Mouse (Mus musculus) limb, embryonic 12.5 days (tissue): ENCODE results near the gene Tshz2. TPM values are rescaled to one million over a fixed set of nuclear protein-coding genes. Genes with fewer than 3 reads are reported as not detected.

ENCODE experiments used
- ATAC-seq: fragments of 200-750 bp; cut with Nextera tagmentation; 2 replicates; pipeline ENCODE4 v1.8.0; 2017; ENCODE audit warnings: low read depth, moderate TSS enrichment; ENCODE audit not compliant: insufficient number of reproducible peaks, insufficient read depth, low FRiP score, low TSS enrichment
- H3K27ac ChIP-seq: fragments of 300-500 bp; sonication (generic); 2 replicates; pipeline ENCODE4 v1.5.1; 2016; ENCODE audit warnings: mild to moderate bottlenecking, moderate library complexity
- H3K27me3 ChIP-seq: fragments of 300-500 bp; sonication (generic); 2 replicates; pipeline ENCODE4 v1.6.1; 2016; ENCODE audit warnings: mild to moderate bottlenecking, moderate library complexity
- H3K36me3 ChIP-seq: fragments of 300-500 bp; sonication (generic); 2 replicates; pipeline ENCODE4 v1.6.1; 2016; ENCODE audit warnings: mild to moderate bottlenecking, moderate library complexity
- H3K4me1 ChIP-seq: fragments of 300-500 bp; sonication (generic); replicated peaks from 2 replicates; pipeline ENCODE4 v1.6.1; 2016
- H3K4me2 ChIP-seq: fragments of 300-500 bp; sonication (generic); 2 replicates; pipeline ENCODE4 v1.6.1; 2016; ENCODE audit warnings: mild to moderate bottlenecking, moderate library complexity
- H3K4me3 ChIP-seq: fragments of 300-500 bp; sonication (generic); replicated peaks from 2 replicates; pipeline ENCODE4 v1.5.1; 2016; ENCODE audit warnings: mild to moderate bottlenecking
- H3K9ac ChIP-seq: fragments of 300-500 bp; sonication (generic); replicated peaks from 2 replicates; pipeline ENCODE4 v1.6.1; 2016; ENCODE audit warnings: mild to moderate bottlenecking, moderate library complexity
- H3K9me3 ChIP-seq: fragments of 300-500 bp; sonication (generic); 2 replicates; pipeline ENCODE4 v1.6.1; 2016; ENCODE audit warnings: mild to moderate bottlenecking, moderate library complexity
- WGBS: fragments of 180-500 bp; shearing (Covaris S2); methylation state at CpG from one replicate; pipeline ENCODE4 v1.1.7; 2016; 5-methylcytosine and 5-hydroxymethylcytosine counted together
- polyA plus RNA-seq: library from polyadenylated mRNA; unstranded; fragments of >200 nt; fragmentation: Nextera tagmentation; extraction: Ambion mirVana; gene quantifications from 2 replicates; pipeline ENCODE4 v1.2.1, GENCODE M21; 2016

Tshz2 gene
- polyA plus RNA-seq, 1 experiment from 2014 or later, result 12.0 TPM

- no peak overlapping the region for H3K27ac ChIP-seq
- H3K27me3 ChIP-seq, result no peaks in the 10 kb centered on the region
- 80% methylated on average over 8 of the region's 8 CpGs for WGBS
- H3K4me2 ChIP-seq, result no peak overlapping the region
- H3K9ac ChIP-seq, result no peak overlapping the region
- ATAC-seq, result no peak
- H3K9me3 ChIP-seq, result no peaks in the 10 kb centered on the region
- no peak overlapping the region for H3K4me3 ChIP-seq
- H3K36me3 ChIP-seq, result no peaks in the 10 kb centered on the region
- H3K4me1 ChIP-seq, result no peaks in the 10 kb centered on the region; the same call in 1 of the 2 replicates
Measured at GRCm38 (mm10) chr2:169871436-169872060, 238.7 kb downstream of the Tshz2 start.

GRCm38 (mm10) chr2:169873442-169873841 lies 240.6 kb downstream of the Tshz2 start:
- H3K9me3 ChIP-seq, result no peaks in the 10 kb centered on the region
- H3K36me3 ChIP-seq, result no peaks in the 10 kb centered on the region
- WGBS, result 91% methylated on average over 16 of the region's 16 CpGs
- no peak overlapping the region for H3K27ac ChIP-seq
- H3K4me1 ChIP-seq, result no peaks in the 10 kb centered on the region; the same call in 1 of the 2 replicates
- H3K27me3 ChIP-seq, result no peaks in the 10 kb centered on the region
- no peak overlapping the region for H3K9ac ChIP-seq
- no peak overlapping the region for H3K4me2 ChIP-seq
- H3K4me3 ChIP-seq, result no peak overlapping the region
- ATAC-seq, result no peak

- no peak overlapping the region for H3K4me2 ChIP-seq
- ATAC-seq, result no peak
Measured at GRCm38 (mm10) chr2:169887921-169888320, 255.1 kb downstream of the Tshz2 start.

GRCm38 (mm10) chr2:169892441-169893038 lies 259.7 kb downstream of the Tshz2 start:
- H3K9ac ChIP-seq, result no peak overlapping the region
- no peaks in the 10 kb centered on the region for H3K36me3 ChIP-seq
- no peak overlapping the region for H3K4me3 ChIP-seq
- no peaks in the 10 kb centered on the region for H3K27me3 ChIP-seq
- no peaks in the 10 kb centered on the region for H3K4me1 ChIP-seq
- 53% methylated on average over 14 of the region's 14 CpGs for WGBS
- H3K9me3 ChIP-seq, result no peaks in the 10 kb centered on the region
- ATAC-seq, result no peak
- H3K27ac ChIP-seq, result no peak overlapping the region
- no peak overlapping the region for H3K4me2 ChIP-seq

More at GRCm38 (mm10) chr2:169887921-169888320, 255.1 kb downstream of the Tshz2 start:
- Histone ChIP-seq H3K36me3 (peaks cover 29% of the 10 kb centered on the region), H3K4me1 (no peaks in the 10 kb centered on the region), H3K4me3 (no peak overlapping the region), H3K27ac (no peak overlapping the region), H3K9me3 (no peaks in the 10 kb centered on the region), H3K27me3 (no peaks in the 10 kb centered on the region), H3K9ac (no peak overlapping the region)
- WGBS, result 86% methylated on average over 9 of the region's 9 CpGs

- peaks cover 6% of the 10 kb centered on the region for H3K27me3 ChIP-seq
- WGBS, result 91% methylated on average over 7 of the region's 7 CpGs
- no peak for ATAC-seq
Measured at GRCm38 (mm10) chr2:169902896-169903295, 270.1 kb downstream of the Tshz2 start.

GRCm38 (mm10) chr2:169906396-169906795 lies 273.6 kb downstream of the Tshz2 start:
- Histone ChIP-seq H3K9ac (no peak overlapping the region), H3K27me3 (peaks cover 9% of the 10 kb centered on the region), H3K4me2 (no peak overlapping the region), H3K4me1 (peaks cover 29% of the 10 kb centered on the region), H3K36me3 (no peaks in the 10 kb centered on the region), H3K9me3 (no peaks in the 10 kb centered on the region), H3K4me3 (no peak overlapping the region), H3K27ac (no peak overlapping the region)
- no peak for ATAC-seq
- WGBS, result 4% methylated on average over 9 of the region's 9 CpGs

More at GRCm38 (mm10) chr2:169902896-169903295, 270.1 kb downstream of the Tshz2 start:
- Histone ChIP-seq H3K4me1 (peaks cover 20% of the 10 kb centered on the region), H3K4me3 (no peak overlapping the region), H3K4me2 (no peak overlapping the region), H3K9ac (no peak overlapping the region), H3K36me3 (no peaks in the 10 kb centered on the region), H3K27ac (no peak overlapping the region), H3K9me3 (no peaks in the 10 kb centered on the region)

- WGBS, result 83% methylated on average over 7 of the region's 7 CpGs
- no peak overlapping the region for H3K27ac ChIP-seq
- peaks cover 3% of the 10 kb centered on the region; the same call in 1 of the 2 replicates for H3K9me3 ChIP-seq
- no peaks in the 10 kb centered on the region for H3K36me3 ChIP-seq
- H3K9ac ChIP-seq, result no peak overlapping the region
- no peak overlapping the region for H3K4me2 ChIP-seq
- peaks cover 9% of the 10 kb centered on the region for H3K27me3 ChIP-seq
- no peak for ATAC-seq
- H3K4me1 ChIP-seq, result peaks cover 29% of the 10 kb centered on the region
- H3K4me3 ChIP-seq, result no peak overlapping the region
Measured at GRCm38 (mm10) chr2:169907979-169908378, 275.2 kb downstream of the Tshz2 start.

GRCm38 (mm10) chr2:169910606-169911005 lies 277.8 kb downstream of the Tshz2 start:
- no peak overlapping the region for H3K27ac ChIP-seq
- H3K9ac ChIP-seq, result no peak overlapping the region
- no peak for ATAC-seq
- 70% methylated on average over 4 of the region's 4 CpGs for WGBS
- H3K4me1 ChIP-seq, result peaks cover 26% of the 10 kb centered on the region
- peaks cover 3% of the 10 kb centered on the region; the same call in 1 of the 2 replicates for H3K9me3 ChIP-seq
- H3K27me3 ChIP-seq, result peaks cover 4% of the 10 kb centered on the region
- no peaks in the 10 kb centered on the region for H3K36me3 ChIP-seq
- H3K4me3 ChIP-seq, result no peak overlapping the region
- no peak overlapping the region for H3K4me2 ChIP-seq

GRCm38 (mm10) chr2:169912826-169913225 lies 280.0 kb downstream of the Tshz2 start:
- Histone ChIP-seq H3K4me2 (no peak overlapping the region), H3K4me3 (no peak overlapping the region), H3K4me1 (peaks cover 9% of the 10 kb centered on the region; the same call in 1 of the 2 replicates), H3K27ac (no peak overlapping the region), H3K36me3 (no peaks in the 10 kb centered on the region), H3K9ac (no peak overlapping the region), H3K9me3 (peaks cover 3% of the 10 kb centered on the region; the same call in 1 of the 2 replicates), H3K27me3 (peaks cover 4% of the 10 kb centered on the region; the same call in 1 of the 2 replicates)
- WGBS, result 91% methylated on average over 14 of the region's 14 CpGs
- no peak for ATAC-seq

- Histone ChIP-seq H3K9ac (no peak overlapping the region), H3K4me1 (0 out of 2 replicates have a peak, but pooled peaks cover 3% of the 10 kb centered on the region), H3K4me3 (no peak overlapping the region), H3K27me3 (no peaks in the 10 kb centered on the region), H3K9me3 (peaks cover 3% of the 10 kb centered on the region; the same call in 1 of the 2 replicates), H3K27ac (no peak overlapping the region), H3K36me3 (no peaks in the 10 kb centered on the region), H3K4me2 (no peak overlapping the region)
- no peak for ATAC-seq
- WGBS, result 87% methylated on average over 8 of the region's 8 CpGs
Measured at GRCm38 (mm10) chr2:169914903-169915302, 282.1 kb downstream of the Tshz2 start.

- Histone ChIP-seq H3K4me3 (no peak overlapping the region), H3K4me2 (no peak overlapping the region), H3K27me3 (no peaks in the 10 kb centered on the region), H3K9ac (no peak overlapping the region), H3K9me3 (peaks cover 3% of the 10 kb centered on the region; the same call in 1 of the 2 replicates), H3K4me1 (no peaks in the 10 kb centered on the region), H3K27ac (no peak overlapping the region), H3K36me3 (no peaks in the 10 kb centered on the region)
- ATAC-seq, result no peak
- 78% methylated on average over 13 of the region's 13 CpGs for WGBS
Measured at GRCm38 (mm10) chr2:169915326-169915725, 282.5 kb downstream of the Tshz2 start.
